8 mouse cellular contexts compared by ENCODE assay signal in genomic region chr2:167543121-167544003, GRCm38 (mm10). TPM values are rescaled to one million over a fixed set of nuclear protein-coding genes. Genes with fewer than 3 reads are reported as not detected.
DNase-seq lines count a peak whose midpoint lies in the region; ATAC-seq and TF ChIP-seq lines count a peak whose summit lies in the region.

No protein-coding gene starts in this region.

- peak overlapping the region; percentile 20; the same call in 1 of the 2 replicates for H3K9ac ChIP-seq in heart, embryonic 15.5 days
- H3K9ac ChIP-seq in kidney, postnatal 0 days (ENCODE audit: low read depth, low read length): peak overlapping the region; percentile 18; the same call in 1 of the 2 replicates

- no peak for TF ChIP-seq CTCF in kidney, postnatal 0 days (IDR thresholded peaks at IDR 0.05; ENCODE audit: low read depth)

- H3K27ac ChIP-seq in embryonic facial prominence, embryonic 10.5 days (replicated peaks): peak overlapping the region; percentile 93
- peak overlapping the region; percentile 90 for H3K27ac ChIP-seq in heart, embryonic 15.5 days
- peak overlapping the region; percentile 89 for H3K27ac ChIP-seq in kidney, postnatal 0 days

- H3K36me3 ChIP-seq in embryonic facial prominence, embryonic 10.5 days (replicated peaks): peaks cover 47% of the 10 kb centered on the region
- H3K36me3 ChIP-seq in heart, embryonic 15.5 days: no peaks in the 10 kb centered on the region
- H3K36me3 ChIP-seq in kidney, postnatal 0 days (ENCODE audit: insufficient read depth, low read length): no peaks in the 10 kb centered on the region

- peak; percentile 20; the same call in 1 of the 2 replicates for ATAC-seq in heart, embryonic 15.5 days (replicated peaks; ENCODE audit: insufficient number of reproducible peaks, insufficient read depth, low FRiP score, low read depth)
- no peak for ATAC-seq in kidney, postnatal 0 days (replicated peaks; ENCODE audit: low FRiP score, low read depth)

- peak; percentile 90 for DNase-seq in NIH3T3 (ENCODE audit: low read depth)
- DNase-seq in embryonic facial prominence, embryonic 10.5 days (ENCODE audit: low spot score): peak; percentile 84
- peak; percentile 82 for DNase-seq in kidney, postnatal 0 days (ENCODE audit: low spot score)
- DNase-seq in lung, postnatal 25 days (ENCODE audit: low spot score): peak; percentile 61
- DNase-seq in thymus, postnatal 14 days: no peak
- DNase-seq in thymus, postnatal 4 days: no peak
- no peak for DNase-seq in thymus, adult 18-20 months

- peak overlapping the region; percentile 64 for H3K4me3 ChIP-seq in embryonic facial prominence, embryonic 10.5 days
- H3K4me3 ChIP-seq in heart, embryonic 15.5 days: no peak overlapping the region
- H3K4me3 ChIP-seq in kidney, postnatal 0 days (replicated peaks; ENCODE audit: low read depth, low read length): no peak overlapping the region

- H3K4me1 ChIP-seq in embryonic facial prominence, embryonic 10.5 days: peaks cover 80% of the 10 kb centered on the region
- H3K4me1 ChIP-seq in heart, embryonic 15.5 days (replicated peaks): peaks cover 53% of the 10 kb centered on the region
- H3K4me1 ChIP-seq in kidney, postnatal 0 days (replicated peaks; ENCODE audit: insufficient read depth, low read length): peaks cover 22% of the 10 kb centered on the region

- WGBS in embryonic facial prominence, embryonic 10.5 days: 13% methylated on average over 16 of the region's 16 CpGs
- WGBS in heart, embryonic 15.5 days: 23% methylated on average over 16 of the region's 16 CpGs
- 14% methylated on average over 16 of the region's 16 CpGs for WGBS in kidney, postnatal 0 days

- peaks cover 34% of the 10 kb centered on the region for H3K27me3 ChIP-seq in embryonic facial prominence, embryonic 10.5 days (replicated peaks; ENCODE audit: low read depth, poor library complexity, severe bottlenecking)
- no peaks in the 10 kb centered on the region for H3K27me3 ChIP-seq in heart, embryonic 15.5 days
- no peaks in the 10 kb centered on the region for H3K27me3 ChIP-seq in kidney, postnatal 0 days (ENCODE audit: insufficient read depth, low read length)

- peak overlapping the region; percentile 31 for H3K4me2 ChIP-seq in heart, embryonic 15.5 days
- H3K4me2 ChIP-seq in kidney, postnatal 0 days (ENCODE audit: low read length): peak overlapping the region; percentile 11; the same call in 1 of the 2 replicates

- no peaks in the 10 kb centered on the region for H3K9me3 ChIP-seq in embryonic facial prominence, embryonic 10.5 days
- H3K9me3 ChIP-seq in heart, embryonic 15.5 days (replicated peaks): no peaks in the 10 kb centered on the region
- no peaks in the 10 kb centered on the region for H3K9me3 ChIP-seq in kidney, postnatal 0 days (replicated peaks; ENCODE audit: low read length)

RNA-seq across cellular contexts. Expression of gene Snai1, which starts 5.4 kb away (rescaled TPM):
- 86.3 and 93.8 TPM in 2 replicates for polyA plus RNA-seq in embryonic facial prominence, embryonic 10.5 days (2016; fragmentation: Nextera tagmentation; extraction: Ambion mirVana)
- 14.0 and 19.5 TPM in 2 replicates for polyA plus RNA-seq in heart, embryonic 15.5 days (2015; fragmentation: Nextera tagmentation; extraction: Ambion mirVana)
- 33.9 and 36.1 TPM in 2 replicates for polyA plus RNA-seq in kidney, postnatal 0 days (2015; fragmentation: Nextera tagmentation; extraction: Ambion mirVana)

RNA-seq across cellular contexts. Expression of gene Spata2, which starts 50.7 kb away (rescaled TPM):
- polyA plus RNA-seq in embryonic facial prominence, embryonic 10.5 days (2016; fragmentation: Nextera tagmentation; extraction: Ambion mirVana): 19.6 TPM in 2 replicates
- polyA plus RNA-seq in heart, embryonic 15.5 days (2015; fragmentation: Nextera tagmentation; extraction: Ambion mirVana): 13.8 and 14.9 TPM in 2 replicates
- polyA plus RNA-seq in kidney, postnatal 0 days (2015; fragmentation: Nextera tagmentation; extraction: Ambion mirVana): 14.3 and 15.5 TPM in 2 replicates

RNA-seq across cellular contexts. Expression of gene Rnf114, which starts 50.9 kb away (rescaled TPM):
- polyA plus RNA-seq in embryonic facial prominence, embryonic 10.5 days (2016; fragmentation: Nextera tagmentation; extraction: Ambion mirVana): 133 and 142 TPM in 2 replicates
- polyA plus RNA-seq in heart, embryonic 15.5 days (2015; fragmentation: Nextera tagmentation; extraction: Ambion mirVana): 57.9 and 73.0 TPM in 2 replicates
- 77.0 and 78.7 TPM in 2 replicates for polyA plus RNA-seq in kidney, postnatal 0 days (2015; fragmentation: Nextera tagmentation; extraction: Ambion mirVana)

Comparison
In these comparisons a context has a peak if more than half of its experiments do, and no peak if none do; other contexts are left out.
1. DNase-seq: peak in NIH3T3 (single experiment), embryonic facial prominence, embryonic 10.5 days (single experiment), kidney, postnatal 0 days (single experiment) and lung, postnatal 25 days (single experiment); none in thymus, postnatal 14 days (single experiment), thymus, postnatal 4 days (single experiment) and thymus, adult 18-20 months (0 of 2).
2. Peak in every context shown above with its lines, with median percentiles within 50 percentile points of each other: H3K27ac ChIP-seq.